Mouse (Mus musculus) left cerebral cortex, adult 6 months (tissue): ENCODE results near the gene Kmt5c. TPM values are rescaled to one million over a fixed set of nuclear protein-coding genes. Genes with fewer than 3 reads are reported as not detected.

ENCODE experiments used
- long read RNA-seq, 2 experiments: library from polyadenylated mRNA; unstranded; transcript quantifications; one replicate each; pipeline ENCODE4 v2.0.0; 2019 to 2020
- polyA plus RNA-seq: library from polyadenylated mRNA; unstranded; fragments of <200 nt; fragmentation: Nextera tagmentation; gene quantifications from 2 replicates; pipeline ENCODE4 v1.2.3, GENCODE M21; 2021

Kmt5c gene
- 4.4 and 5.7 TPM in 2 replicates for polyA plus RNA-seq
- long read RNA-seq, experiment 1, transcript Kmt5c-203 (9 exons, 2,177 nt), result major isoform, 11 of 19 reads
- long read RNA-seq, experiment 1, partial matches to known transcripts, result 4 of 19 reads
- long read RNA-seq, experiment 1, other reads (novel, unspliced or antisense), result 4 of 19 reads
- long read RNA-seq, experiment 2, partial matches to known transcripts, result 2 of 3 reads
- long read RNA-seq, experiment 2, other reads (novel, unspliced or antisense), result 1 of 3 reads

DNA sequence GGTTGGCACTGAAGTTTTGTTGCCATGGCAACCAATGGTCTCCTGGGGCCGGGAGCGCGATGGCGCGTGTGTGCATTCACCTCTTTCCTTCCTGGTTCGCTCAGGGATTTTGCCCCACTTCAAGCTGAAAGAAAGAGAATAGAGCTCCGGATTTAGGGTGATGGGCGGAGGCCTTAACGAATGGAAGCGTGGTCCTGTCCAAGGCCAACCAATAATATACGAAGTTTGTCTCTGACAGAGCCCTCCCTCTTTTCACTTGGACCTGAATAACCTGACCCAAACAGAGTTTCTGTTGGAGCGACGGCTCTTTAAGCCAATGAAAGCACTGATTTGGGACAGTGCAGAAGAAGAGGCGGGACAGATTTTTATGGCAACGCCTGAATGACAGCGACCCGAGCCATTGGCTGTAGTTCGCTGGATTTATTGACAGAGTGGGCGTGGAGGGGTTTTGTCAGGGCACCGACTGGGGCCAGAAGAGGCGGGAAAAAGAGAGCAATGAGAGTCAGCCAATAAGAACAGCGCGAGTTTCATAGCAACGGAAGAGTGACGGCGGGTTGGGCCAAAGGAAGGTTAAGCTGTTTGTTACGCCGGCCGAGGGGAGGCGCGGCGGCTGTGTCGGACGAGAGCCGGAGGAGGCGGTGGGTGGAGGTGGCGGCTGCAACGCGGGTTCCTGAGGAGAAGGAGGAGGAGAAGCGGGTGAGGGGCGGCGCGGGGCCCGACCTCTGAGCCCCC is at the start of gene Kmt5c:
Kmt5c (plus strand) TSS at position 572 of the 732 bp plus-strand sequence.

DNA sequence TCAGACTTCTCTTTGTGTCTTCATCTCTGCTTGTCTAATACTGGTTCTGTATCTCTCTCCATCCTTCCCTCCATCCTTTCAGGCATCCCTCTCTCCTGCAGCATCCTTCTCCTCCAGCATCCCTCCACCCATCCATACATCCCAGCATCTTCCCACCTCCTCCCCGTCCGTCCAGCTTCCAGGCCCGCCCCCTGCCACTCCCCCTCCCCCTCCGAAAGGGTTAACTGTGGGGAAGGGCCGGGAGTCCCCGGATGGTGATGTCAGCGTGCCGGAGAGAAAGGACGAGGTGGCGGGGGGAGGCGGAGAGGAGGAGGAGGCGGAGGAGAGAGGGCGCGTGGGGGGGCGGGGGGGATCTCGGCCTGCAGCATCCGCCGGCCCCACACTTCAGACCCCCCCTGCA is 49.5 kb upstream of the Kmt5c start, which contains the start of gene Brsk1:
Brsk1 (plus strand) TSS at position 218 of the 400 bp plus-strand sequence.

GRCm38 (mm10) chr7:4725169-4725568 is 14.7 kb upstream of the Kmt5c start, which contains the start of gene Tmem150b:
Gene Tmem150b, minus strand, starts transcription at chr7:4725249.

GRCm38 (mm10) chr7:4752821-4753570 is 13.1 kb downstream of the Kmt5c start, which contains the start of gene Cox6b2:
Gene Cox6b2, minus strand, starts transcription at chr7:4753094.

DNA sequence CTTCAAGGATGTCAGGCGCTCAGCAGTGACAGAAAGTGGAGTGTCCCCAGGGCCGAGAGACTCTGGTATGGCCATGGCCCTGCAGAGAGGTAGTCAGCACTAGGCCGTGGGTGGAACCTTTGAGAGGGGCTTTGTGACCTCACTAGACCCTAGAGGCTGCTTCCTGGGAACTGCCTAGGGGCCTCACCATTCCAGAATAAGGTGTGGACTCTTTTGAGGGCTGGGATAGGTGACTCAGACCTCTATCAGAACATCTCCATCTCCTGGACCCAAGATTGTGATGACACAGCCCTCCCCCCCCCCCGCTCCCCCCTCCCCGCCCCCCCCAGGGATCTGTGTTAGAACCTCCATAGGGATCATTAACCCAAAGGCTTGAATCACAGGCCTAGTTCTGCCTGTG is 31.3 kb downstream of the Kmt5c start, which contains the start of gene Fam71e2:
Fam71e2 (minus strand) TSS at position 101 of the 400 bp plus-strand sequence.

GRCm38 (mm10) chr7:4782759-4783158 is 42.8 kb downstream of the Kmt5c start, which contains the start of the genes Il11 and Tmem190:
Gene Il11, minus strand, starts transcription at chr7:4782859.
Gene Tmem190, plus strand, starts transcription at chr7:4782937.

DNA sequence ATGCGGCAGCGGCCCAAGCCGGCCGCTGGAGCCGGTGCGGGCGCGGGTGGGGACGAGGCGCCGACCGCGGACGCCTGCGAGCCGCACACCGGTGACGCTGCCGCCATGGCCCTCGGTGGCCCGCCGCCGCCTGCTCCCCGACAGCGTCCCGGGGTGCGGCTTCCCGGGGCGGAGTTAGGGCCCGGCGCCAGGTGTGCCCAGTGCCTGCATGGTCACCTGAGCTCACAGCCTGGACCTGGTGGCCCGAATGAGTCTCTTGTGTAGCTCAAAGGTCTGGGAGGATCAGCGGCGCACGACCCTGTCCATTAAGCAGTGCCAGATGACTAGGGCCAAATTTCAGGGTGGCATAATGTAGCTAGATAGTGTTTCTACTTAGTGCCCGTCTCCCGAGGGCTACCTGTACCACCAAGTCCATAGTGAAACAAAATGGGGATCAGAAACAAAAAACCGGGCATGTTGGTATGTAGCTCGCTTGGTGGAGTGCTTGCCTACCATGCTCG is 49.6 kb downstream of the Kmt5c start, which contains the start of gene Tmem238:
Tmem238 (minus strand) TSS at position 221 of the 500 bp plus-strand sequence.

DNA sequence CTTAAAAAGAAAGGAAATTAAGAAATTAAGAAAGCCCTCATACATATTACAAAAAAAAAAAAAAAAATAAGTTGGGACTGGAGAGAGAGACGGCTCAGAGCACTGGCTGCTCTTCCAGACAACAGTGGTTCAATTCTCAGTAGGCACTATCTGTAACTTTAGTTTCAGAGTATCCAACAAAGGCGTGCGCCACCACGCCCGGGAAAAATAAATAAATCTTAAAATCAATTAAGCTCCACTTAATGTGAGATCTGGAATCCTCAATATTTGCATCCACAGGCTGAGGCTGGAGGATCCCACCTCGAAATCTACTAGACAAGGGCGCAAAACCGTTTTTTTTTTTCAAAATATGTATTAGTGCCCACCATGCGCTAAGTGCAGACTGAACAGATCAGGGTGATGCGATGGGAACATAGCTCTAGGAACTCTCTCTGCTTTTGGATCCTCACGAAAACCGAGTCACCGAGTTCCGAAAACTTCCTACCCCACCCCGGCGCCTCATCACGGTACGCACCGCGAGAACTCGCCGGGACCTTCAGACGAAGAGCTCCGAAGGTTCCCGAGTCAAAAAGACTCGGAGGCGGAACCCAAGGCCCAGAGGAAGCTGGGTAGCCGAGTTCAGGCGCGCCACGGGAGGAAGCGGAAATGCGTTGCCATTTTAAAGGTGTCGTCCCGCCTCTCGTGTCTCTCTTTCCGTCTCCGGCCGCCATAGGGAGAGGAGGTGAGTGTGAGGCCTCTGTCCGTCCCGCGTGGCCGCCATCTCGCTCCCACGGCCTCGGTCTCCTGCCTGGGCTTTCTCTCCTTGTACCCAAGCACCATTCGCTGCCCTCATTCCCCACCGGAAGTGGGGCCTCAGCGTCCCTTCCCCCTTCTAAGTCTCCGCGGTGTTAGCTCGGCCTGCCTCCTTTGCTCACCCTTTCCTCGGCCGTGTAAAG is 52.6 kb downstream of the Kmt5c start, which contains the start of gene Rpl28:
Rpl28 (plus strand) TSS at position 597 of the 935 bp plus-strand sequence.

Other genes starting within 250 kb of the Kmt5c start
- 18.1 and 20.2 TPM in 2 replicates for gene Ppp1r12c, start 238.4 kb upstream of the Kmt5c start, polyA plus RNA-seq
- 7.3 and 8.6 TPM in 2 replicates for gene Tnnt1, start 223.7 kb upstream of the Kmt5c start, polyA plus RNA-seq
- 0.43 TPM in 1 of 2 replicates, not detected in the other for gene Tnni3, start 215.9 kb upstream of the Kmt5c start, polyA plus RNA-seq
- gene Dnaaf3, start 207.7 kb upstream of the Kmt5c start, polyA plus RNA-seq, result 0.09 and 0.18 TPM in 2 replicates
- 300 and 304 TPM in 2 replicates for gene Syt5, start 192.6 kb upstream of the Kmt5c start, polyA plus RNA-seq
- 0.26 and 0.45 TPM in 2 replicates for gene Ptprh, start 136.1 kb upstream of the Kmt5c start, polyA plus RNA-seq
- 0.40 TPM in 2 replicates for gene Tmem86b, start 108.7 kb upstream of the Kmt5c start, polyA plus RNA-seq
- 4.6 and 8.6 TPM in 2 replicates for gene Ppp6r1, start 81.1 kb upstream of the Kmt5c start, polyA plus RNA-seq
- 128 and 156 TPM in 2 replicates for gene Hspbp1, start 55.0 kb upstream of the Kmt5c start, polyA plus RNA-seq
- gene Brsk1, start 49.5 kb upstream of the Kmt5c start, polyA plus RNA-seq, result 5.6 and 6.8 TPM in 2 replicates
- gene Tmem150b, start 14.9 kb upstream of the Kmt5c start, polyA plus RNA-seq, result 0.25 TPM in 1 of 2 replicates, not detected in the other
- 14.4 and 16.7 TPM in 2 replicates for gene Cox6b2, start 13.0 kb downstream of the Kmt5c start, polyA plus RNA-seq
- gene Fam71e2, start 31.2 kb downstream of the Kmt5c start, polyA plus RNA-seq, result not detected in 2 replicates
- gene Il11, start 42.7 kb downstream of the Kmt5c start, polyA plus RNA-seq, result 0.19 and 0.39 TPM in 2 replicates
- gene Tmem190, start 42.8 kb downstream of the Kmt5c start, polyA plus RNA-seq, result not detected in 2 replicates
- 3.3 and 11.7 TPM in 2 replicates for gene Tmem238, start 49.5 kb downstream of the Kmt5c start, polyA plus RNA-seq
- gene Rpl28, start 52.8 kb downstream of the Kmt5c start, polyA plus RNA-seq, result 1,133 and 1,160 TPM in 2 replicates
- 17.9 and 212 TPM in 2 replicates for gene Ube2s, start 72.5 kb downstream of the Kmt5c start, polyA plus RNA-seq
- gene Shisa7, start 104.6 kb downstream of the Kmt5c start, polyA plus RNA-seq, result 11.2 and 11.4 TPM in 2 replicates
- 20.0 and 27.8 TPM in 2 replicates for gene Isoc2b, start 130.1 kb downstream of the Kmt5c start, polyA plus RNA-seq
- gene Isoc2a, start 137.0 kb downstream of the Kmt5c start, polyA plus RNA-seq, result 0.45 and 1.3 TPM in 2 replicates
- 0.11 and 0.16 TPM in 2 replicates for gene Gm36210, start 166.4 kb downstream of the Kmt5c start, polyA plus RNA-seq
- gene Zfp628, start 175.1 kb downstream of the Kmt5c start, polyA plus RNA-seq, result 0.69 and 2.7 TPM in 2 replicates
- gene Nat14, start 181.9 kb downstream of the Kmt5c start, polyA plus RNA-seq, result 115 and 129 TPM in 2 replicates
- gene Ssc5d, start 185.7 kb downstream of the Kmt5c start, polyA plus RNA-seq, result 0.10 and 0.19 TPM in 2 replicates
- gene Sbk2, start 224.3 kb downstream of the Kmt5c start, polyA plus RNA-seq, result 0.28 and 0.50 TPM in 2 replicates
- 0.23 TPM in 2 replicates for gene Sbk3, start 231.1 kb downstream of the Kmt5c start, polyA plus RNA-seq